Mouse (Mus musculus) frontal cortex, postnatal 25 days (tissue): ENCODE data around the gene Haus6.
"Not testable (repeated sequence)": the region's sequence is repeated elsewhere in the genome, so short reads cannot be mapped to it uniquely, and the experiment has no call there.

Source experiments
- DNase-seq, 2 experiments: peaks; one replicate each; pipeline ENCODE4 v3.0.0; 2022; ENCODE audit warnings: low spot score in 2 of 2

Haus6 gene

DNA sequence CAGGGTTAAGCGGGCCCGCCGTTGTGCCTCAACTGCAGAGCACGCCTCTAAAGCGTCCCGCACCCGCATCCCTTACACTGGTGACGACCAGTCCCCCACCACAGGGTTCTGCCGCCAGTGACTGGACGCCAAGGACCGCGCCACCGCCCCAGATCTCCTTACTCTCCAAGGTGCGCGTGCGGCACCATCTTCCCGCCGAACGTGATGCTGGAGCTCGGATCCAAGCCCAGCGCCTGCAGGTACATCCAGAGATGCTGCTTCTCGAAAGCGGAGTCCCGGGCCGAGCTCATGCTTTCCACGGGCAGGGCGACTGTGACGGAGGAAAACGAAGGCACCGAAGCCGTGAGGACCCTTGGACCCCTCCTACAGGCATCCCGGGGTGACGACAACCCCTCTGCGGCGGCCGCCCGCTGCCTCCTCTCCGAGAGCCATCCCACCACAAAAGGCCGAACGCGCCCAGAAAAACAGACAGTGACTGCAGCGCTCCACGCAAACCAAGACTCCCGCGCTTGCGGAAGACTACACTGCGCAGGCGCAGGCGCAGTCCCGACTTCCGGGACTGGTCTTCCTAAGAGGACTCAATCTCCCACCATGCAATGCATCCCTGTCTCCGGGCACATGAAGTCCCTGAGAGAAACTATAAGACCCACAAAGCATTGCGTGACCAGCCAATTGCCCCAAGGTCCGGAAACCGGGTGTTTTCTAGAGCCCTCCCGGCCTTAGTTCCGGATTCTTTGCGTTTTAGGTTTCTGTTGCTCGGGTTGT is at the start of gene Haus6:
TSS of gene Haus6 (minus strand) at position 532 of the 765 bp plus-strand sequence.
- peak; percentile 78 to 84 for DNase-seq

- DNase-seq = no peak
Observed at GRCm38 (mm10) chr4:86657176-86657575, 45.3 kb upstream of the Haus6 start.

DNA sequence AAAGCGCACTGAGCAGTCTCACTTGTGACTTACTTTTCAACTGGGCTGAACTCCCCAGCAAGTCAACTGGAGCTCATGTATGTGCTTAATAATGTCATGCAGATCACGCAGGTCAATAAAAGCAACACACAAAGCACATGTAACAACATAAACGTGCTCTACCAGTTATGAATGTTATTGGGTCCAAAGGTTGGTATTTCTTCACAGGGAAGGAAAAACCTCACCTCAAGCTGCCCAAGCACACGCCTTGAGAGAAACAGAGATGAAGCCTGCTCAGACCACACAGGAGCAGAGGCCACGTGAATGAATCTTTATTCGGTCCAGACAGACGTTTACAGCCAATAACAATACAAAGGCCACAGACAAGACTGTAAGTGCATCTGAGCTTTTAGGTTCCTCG is 44.6 kb upstream of the Haus6 start:
- DNase-seq = not testable (repeated sequence)

GRCm38 (mm10) chr4:86651686-86652384 is 40.0 kb upstream of the Haus6 start:
- DNase-seq = no peak

DNA sequence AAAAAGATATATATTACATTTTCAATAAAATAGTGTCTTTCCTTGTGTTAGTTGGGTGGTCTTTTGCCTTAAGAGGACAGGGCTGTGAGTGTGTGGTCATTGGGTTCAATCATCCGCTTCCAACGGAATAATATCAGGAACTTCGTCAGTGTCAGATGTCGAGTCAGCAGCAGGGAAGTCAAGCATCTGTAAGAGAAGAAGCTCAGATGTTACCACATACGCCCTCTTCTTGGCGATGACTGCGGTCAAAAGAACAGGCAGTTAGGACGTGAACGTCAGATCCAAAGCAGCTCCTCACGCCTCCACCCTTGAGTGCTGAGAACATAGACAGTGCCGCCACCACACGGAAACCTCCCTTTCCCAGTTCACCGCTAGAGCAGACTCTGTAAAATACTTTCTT is 36.5 kb upstream of the Haus6 start:
- not testable (repeated sequence) for DNase-seq

DNA sequence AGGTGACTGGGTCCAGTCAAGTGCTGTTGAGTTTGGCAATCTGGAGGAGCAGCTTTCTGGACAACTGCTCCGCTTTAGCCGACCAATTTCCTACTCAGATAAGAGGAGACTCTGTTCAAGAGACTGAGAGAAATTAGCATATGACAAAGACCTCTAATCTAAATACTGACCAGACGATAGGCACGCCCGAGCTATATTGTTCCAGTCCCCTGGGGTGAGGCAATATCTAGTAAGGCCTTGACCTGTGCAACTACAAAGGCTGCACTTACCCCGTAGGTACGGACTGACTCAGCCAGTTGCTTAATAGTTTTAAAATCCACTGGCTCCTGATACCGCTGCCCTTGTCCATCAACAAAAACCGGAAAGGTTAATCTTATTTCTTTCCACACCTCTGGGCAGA is 25.7 kb upstream of the Haus6 start:
- not testable (repeated sequence) for DNase-seq

DNA sequence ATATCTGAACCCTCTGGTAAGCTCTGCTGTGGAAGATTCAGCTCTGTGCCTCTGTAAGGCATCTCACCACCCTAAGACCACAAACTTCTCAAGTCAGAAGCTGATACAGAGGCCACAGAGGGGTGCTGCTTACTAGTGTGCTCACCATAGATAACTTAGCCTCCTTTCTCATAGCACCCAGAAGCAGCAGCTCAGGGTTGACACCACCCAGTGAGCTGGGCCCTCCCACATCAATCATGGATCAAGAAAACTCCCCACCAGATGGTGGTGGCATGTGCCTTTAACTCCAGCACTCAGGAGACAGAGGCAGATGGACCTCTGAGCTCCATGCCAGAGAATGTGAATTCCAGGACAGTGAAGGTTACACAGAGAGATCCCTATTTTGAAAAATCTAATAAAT is 23.0 kb upstream of the Haus6 start:
- not testable (repeated sequence) for DNase-seq

GRCm38 (mm10) chr4:86634312-86634711 is 22.5 kb upstream of the Haus6 start:
- not testable (repeated sequence) for DNase-seq

DNA sequence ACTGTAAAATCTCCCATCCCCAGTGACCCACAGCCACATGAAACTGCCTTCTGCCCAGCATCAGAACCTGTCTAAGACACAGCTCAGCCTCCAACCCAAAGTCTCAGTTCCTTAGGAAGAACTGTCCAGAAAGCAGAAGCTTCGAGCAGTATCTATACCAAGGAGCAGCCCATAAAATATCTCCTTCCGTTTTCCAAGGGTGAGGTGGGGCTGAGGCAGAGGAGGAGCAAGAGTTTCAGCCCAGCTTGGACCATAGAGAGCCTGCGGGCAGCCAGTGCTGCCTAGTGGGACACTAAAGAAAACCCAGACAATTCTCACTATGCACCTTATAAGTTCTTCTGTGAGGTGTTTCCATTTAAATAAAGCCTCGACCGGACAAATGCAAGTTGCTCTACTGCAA is 20.7 kb upstream of the Haus6 start:
- not testable (repeated sequence) for DNase-seq

DNA sequence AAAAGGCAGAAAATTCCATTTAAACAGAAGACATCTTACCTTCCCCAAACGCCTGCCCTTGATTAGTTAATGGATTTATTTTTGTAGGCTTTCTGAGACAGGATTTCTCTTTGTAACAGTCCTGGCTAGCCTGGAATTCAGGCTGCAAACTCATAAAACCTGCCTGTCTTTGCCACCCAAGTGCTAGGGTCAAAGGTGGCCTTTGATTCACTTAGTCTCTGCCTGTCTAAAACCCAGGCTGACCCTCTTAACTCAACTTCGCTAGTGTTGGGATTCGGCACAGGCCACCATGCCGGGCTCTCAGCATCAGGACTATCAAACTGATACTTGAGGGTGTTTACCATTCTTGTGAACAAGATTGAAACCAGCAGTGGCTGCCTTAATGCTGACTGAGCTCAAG is 20.0 kb upstream of the Haus6 start:
- no peak for DNase-seq

DNA sequence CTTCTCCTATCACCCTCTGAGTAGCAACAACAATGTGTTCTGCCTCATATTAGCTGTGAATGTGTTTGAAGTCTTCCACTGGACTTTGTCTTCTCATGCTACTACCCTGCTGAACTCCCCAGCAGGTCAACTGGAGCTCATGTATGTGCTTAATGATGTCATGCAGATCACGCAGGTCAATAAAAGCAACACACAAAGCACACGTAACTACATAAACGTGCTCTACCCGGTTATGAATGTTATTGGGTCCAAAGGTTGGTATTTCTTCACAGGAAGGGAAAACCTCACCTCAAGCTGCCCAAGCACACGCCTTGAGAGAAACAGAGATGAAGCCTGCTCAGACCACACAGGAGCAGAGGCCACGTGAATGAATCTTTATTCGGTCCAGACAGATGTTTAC is 14.6 kb upstream of the Haus6 start:
- not testable (repeated sequence) for DNase-seq

DNA sequence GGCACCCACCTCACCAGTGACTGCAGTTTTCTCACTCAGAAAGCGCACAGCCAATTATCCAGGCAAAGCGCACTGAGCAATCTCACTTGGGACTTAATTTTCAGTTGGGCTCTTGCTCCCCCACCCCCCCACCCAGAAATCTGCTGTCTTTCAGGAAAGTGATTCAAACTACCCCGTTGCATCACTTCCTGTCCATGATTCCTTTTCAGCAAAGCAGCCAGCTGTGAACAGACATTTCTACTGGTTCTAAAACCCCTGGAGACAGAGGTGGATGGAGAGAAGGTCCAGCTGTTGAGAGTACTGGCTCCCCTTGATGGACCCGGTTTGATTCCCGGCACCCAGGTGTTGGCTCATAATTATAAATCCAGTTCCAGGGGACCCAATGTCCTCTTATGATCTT is 13.6 kb upstream of the Haus6 start:
- no peak for DNase-seq

- DNase-seq = not testable (repeated sequence)
Observed at GRCm38 (mm10) chr4:86622532-86622931, 10.7 kb upstream of the Haus6 start.

DNA sequence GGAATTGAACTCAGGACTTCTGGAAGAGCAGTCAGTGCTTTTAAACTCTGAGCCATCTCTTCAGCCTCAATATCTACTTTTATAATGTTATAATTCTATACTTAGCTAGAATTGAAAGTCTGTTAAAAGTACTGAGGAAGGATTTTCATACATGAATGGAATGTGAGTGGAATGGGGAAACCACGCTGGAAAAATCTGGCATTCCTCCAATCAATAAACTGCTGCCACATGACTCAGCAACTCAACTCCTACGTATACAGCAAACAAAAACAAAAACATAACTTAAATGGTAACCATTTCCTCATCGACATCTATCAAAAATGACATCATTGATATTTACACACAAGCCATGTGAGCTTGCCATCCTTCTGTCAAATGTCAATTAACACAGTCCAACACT is 10.3 kb upstream of the Haus6 start:
- no peak for DNase-seq

GRCm38 (mm10) chr4:86620506-86620905 is 8.7 kb upstream of the Haus6 start:
- DNase-seq = no peak

GRCm38 (mm10) chr4:86612289-86612620 is 400 bp upstream of the Haus6 start:
- DNase-seq = no peak

DNA sequence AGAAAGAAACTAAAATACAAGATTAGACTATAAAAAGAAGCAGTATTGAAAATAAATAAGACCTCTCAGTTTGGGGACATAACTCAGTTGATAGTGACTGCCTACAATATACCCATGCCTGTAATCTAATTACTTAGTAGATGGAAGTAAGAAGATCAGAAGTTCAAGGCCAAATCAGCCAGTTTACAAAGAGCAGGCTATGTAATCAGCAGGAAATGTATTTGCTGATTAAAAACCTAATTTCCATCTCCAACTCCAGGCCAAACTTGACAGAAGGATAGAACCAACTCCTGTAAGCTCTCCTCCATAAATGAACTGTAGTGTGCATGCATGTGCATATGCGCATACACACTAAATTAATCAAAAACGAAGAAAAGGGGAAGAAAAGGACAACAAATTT is 20.6 kb downstream of the Haus6 start:
- no peak for DNase-seq

DNA sequence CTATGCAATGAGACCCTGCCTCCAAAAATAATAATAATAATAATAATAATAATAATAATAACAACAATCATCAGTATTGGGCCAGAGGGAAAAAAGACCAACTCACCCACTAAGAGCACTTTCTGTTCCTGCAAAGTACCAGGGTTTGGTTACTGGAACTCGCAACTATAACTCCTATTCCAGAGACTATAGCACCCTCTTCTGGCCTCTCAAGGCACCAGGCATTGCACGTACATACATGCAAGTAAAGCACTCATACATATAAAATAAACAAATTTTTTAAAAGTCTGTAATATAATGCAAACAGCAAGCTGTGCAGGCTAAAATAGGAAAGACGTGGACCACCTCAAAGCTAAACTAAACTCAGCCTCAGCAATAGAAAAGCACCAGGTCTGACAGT is 23.6 kb downstream of the Haus6 start:
- no peak for DNase-seq

DNA sequence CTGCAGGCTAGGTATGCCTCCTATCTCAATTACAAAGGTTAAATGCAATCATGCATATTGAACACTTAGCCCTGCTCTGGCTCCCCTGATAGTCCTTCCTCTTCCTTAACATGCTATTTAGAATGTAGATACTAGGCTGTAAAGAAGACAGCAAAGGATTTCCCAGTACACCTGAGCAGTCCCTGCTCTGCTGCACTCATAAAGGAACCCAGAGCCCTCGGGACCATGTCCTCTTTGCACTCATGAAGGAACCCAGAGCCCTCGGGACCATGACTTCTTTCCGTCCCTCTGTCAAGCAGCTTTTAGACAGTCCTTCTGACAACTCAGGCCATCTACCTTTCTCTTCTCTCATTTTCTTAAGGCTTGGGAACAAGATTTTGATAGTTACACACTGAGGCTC is 31.3 kb downstream of the Haus6 start:
- DNase-seq = no peak

GRCm38 (mm10) chr4:86580056-86580455 is 31.8 kb downstream of the Haus6 start:
- DNase-seq = no peak

DNA sequence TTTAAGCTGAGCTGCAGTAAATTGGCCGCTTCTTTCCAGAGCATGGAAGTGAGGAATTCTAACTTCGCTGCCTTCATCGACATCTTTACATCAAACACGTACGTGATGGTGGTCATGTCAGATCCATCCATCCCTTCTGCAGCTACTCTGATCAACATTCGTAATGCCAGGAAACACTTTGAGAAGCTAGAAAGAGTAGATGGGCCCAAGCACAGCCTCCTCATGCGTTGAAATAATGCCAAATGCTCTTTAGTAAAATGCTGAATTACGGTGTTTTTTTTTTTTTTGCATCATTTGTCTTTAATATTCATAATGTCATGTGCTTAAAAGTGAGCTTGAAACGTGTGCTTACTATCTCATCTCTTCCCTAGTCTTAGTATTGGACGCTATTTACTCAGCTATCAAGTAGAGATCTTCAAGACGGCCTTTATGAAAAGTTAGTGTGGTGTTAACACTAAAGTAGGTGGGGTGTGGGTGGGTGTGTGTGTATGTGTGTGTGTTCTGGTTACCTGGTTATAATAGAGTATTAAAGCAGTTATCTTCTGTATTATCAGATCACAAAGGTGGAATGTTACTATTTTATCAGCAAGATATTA is 35.1 kb downstream of the Haus6 start:
- no peak for DNase-seq

GRCm38 (mm10) chr4:86576120-86576541 is 35.7 kb downstream of the Haus6 start:
- DNase-seq = no peak
